Mouse (Mus musculus): ENCODE measurements around the gene Pla2g4b. TPM values are rescaled to one million over a fixed set of nuclear protein-coding genes. Genes with fewer than 3 reads are reported as not detected.

Gene Pla2g4b
- 1.8 and 2.6 TPM in 2 replicates for polyA plus RNA-seq (2015; fragmentation: Nextera tagmentation; extraction: Ambion mirVana)

DNA sequence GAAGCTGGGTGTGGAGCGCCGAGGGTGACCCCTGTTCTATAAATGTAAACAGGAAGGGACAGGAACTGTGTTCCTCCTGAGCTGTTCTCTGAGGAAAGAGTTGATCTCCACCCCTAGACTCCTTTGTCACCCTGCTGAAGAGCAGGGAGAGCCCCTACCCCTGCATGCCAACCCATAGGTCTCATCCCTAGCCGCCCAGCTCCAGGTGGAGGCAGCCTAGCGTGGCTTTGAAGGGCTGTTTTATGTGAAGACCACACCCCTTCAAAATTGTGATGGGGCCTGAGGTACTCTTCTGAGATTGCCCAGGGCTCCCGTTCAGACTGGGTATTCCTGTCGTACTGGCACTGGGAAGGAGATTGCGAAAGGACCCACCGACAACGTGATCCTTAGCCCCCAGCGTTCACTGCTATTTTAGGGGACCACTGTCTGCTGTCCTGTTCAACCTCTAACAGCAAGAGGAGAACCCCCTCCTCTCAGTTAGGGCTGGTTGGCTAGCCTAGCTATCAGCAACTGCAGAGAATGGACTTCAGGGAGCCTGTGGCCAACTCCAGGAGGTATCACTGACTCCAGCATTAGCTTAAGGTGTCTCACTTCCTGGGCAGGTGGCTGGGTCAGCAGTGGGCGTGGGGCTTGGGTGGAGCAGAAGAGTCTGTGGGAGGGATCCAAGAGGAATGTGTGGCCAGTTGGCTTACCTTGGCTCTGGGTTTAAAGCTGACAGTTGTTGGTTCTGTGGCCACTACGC, at the start of gene Pla2g4b:
Gene Pla2g4b (plus strand): TSS at position 692 of the 742 bp plus-strand sequence.
- Histone ChIP-seq H3K4me2 (no peak within 1 kb of the TSS), H3K36me3 (peaks cover 86% of the 10 kb centered on the region), H3K9me3 (no peaks in the 10 kb centered on the region), H3K4me1 (peaks cover 8% of the 10 kb centered on the region), H3K4me3 (no peak within 1 kb of the TSS), H3K9ac (no peak within 1 kb of the TSS), H3K27me3 (no peaks in the 10 kb centered on the region), H3K27ac (no peak within 1 kb of the TSS)
- ATAC-seq (ENCODE audit: insufficient number of reproducible peaks, insufficient read depth, low FRiP score, low TSS enrichment, low read depth) = no peak
- WGBS = 82% methylated on average over 12 of the region's 12 CpGs

DNA sequence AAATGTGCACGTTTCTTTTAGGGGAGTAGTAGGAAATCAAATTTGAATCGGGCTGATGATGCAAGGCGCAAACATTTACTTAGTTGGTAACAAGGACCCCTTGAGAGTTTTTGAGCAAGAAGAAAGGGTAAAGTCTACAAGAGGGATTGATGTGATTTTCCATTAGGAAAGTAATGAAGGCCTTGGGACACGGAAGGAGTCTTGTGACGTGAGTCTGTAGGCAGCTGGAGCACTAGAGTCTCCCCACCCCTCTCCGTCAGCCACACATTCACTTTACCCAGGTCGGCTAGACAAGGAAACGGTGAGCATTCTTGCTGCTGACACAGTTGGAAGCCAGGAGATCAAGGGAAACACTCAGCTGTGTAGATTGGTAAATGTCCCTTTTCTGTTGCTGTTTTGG, 47.3 kb upstream of the Pla2g4b start:
- Histone ChIP-seq H3K27me3 (no peaks in the 10 kb centered on the region), H3K9me3 (no peaks in the 10 kb centered on the region), H3K4me3 (no peak overlapping the region), H3K4me1 (peaks cover 6% of the 10 kb centered on the region; the same call in 1 of the 2 replicates), H3K4me2 (no peak overlapping the region), H3K27ac (no peak overlapping the region), H3K9ac (no peak overlapping the region), H3K36me3 (peaks cover 28% of the 10 kb centered on the region)
- 78% methylated on average over 8 of the region's 8 CpGs for WGBS
- no peak for ATAC-seq (ENCODE audit: insufficient number of reproducible peaks, insufficient read depth, low FRiP score, low TSS enrichment, low read depth)

DNA sequence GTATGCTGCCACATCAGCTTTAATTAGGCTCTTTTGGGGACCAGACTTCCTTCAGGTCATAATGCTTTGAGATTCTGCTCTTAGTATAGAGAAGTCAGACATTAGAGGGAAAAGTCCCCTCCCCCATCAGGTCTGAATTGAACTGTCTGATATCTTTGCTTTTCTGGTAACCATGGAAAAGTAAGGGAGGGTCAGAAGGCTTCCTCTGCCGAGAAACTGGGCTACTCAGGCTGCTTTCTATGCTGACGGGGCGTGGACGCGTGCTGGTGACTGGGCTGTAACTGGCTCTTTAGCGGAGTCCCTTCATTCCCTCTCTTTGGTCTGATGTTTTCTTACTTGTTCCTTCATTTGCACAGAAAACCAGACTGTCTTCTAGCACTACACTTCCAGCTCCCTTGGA, 46.8 kb upstream of the Pla2g4b start:
- Histone ChIP-seq H3K27me3 (no peaks in the 10 kb centered on the region), H3K4me2 (no peak overlapping the region), H3K36me3 (peaks cover 27% of the 10 kb centered on the region), H3K27ac (no peak overlapping the region), H3K9ac (no peak overlapping the region), H3K9me3 (no peaks in the 10 kb centered on the region), H3K4me1 (peaks cover 6% of the 10 kb centered on the region; the same call in 1 of the 2 replicates), H3K4me3 (no peak overlapping the region)
- WGBS = 80% methylated on average over 6 of the region's 6 CpGs
- no peak for ATAC-seq (ENCODE audit: insufficient number of reproducible peaks, insufficient read depth, low FRiP score, low TSS enrichment, low read depth)

DNA sequence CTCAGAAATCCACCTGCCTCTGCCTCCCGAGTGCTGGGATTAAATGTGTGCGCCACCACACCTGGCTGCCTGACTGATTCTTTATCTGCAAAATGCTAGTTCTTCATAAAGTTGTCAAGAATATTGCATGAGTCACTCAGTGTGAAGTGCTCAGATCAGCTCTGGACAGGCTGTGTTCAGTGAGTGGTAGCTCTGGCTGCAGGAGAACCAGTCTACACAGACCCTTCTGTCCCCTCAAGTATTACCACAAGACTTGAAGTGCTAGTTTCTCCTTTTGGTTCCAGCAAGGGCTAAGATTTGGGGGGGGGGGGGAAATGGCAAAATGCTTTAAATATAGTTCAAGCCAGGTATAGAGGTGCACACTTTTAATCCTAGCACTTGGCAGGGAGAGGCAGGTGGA, 45.8 kb upstream of the Pla2g4b start:
- no peak overlapping the region for H3K9ac ChIP-seq
- WGBS = 93% methylated on average over 2 of the region's 2 CpGs
- H3K4me1 ChIP-seq = no peaks in the 10 kb centered on the region
- H3K4me3 ChIP-seq = no peak overlapping the region
- H3K9me3 ChIP-seq = no peaks in the 10 kb centered on the region
- no peak for ATAC-seq (ENCODE audit: insufficient number of reproducible peaks, insufficient read depth, low FRiP score, low TSS enrichment, low read depth)
- H3K4me2 ChIP-seq = no peak overlapping the region
- H3K27ac ChIP-seq = no peak overlapping the region
- H3K36me3 ChIP-seq = peaks cover 19% of the 10 kb centered on the region
- H3K27me3 ChIP-seq = no peaks in the 10 kb centered on the region

DNA sequence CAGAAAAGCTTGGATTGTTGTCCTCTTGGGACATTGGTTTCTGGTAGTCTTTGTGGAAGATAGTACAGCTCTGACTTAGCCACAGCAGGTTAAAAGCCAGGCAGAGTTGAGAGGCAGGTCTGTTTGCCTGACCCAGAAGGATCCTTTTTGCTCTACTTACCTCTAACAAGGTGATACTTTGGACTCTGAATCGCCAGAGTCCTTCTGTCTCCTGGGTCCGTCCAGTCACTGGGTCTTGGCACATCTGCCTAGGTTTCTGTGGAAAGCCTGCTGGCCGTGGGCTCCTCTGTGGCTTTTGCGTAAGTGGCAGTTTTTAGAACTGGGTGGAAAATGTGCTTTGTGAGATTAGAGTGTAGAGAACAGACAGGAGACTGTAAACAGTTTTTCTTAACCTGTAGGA, 44.3 kb upstream of the Pla2g4b start:
- peaks cover 8% of the 10 kb centered on the region; the same call in 1 of the 2 replicates for H3K4me1 ChIP-seq
- 85% methylated on average over 4 of the region's 4 CpGs for WGBS
- H3K4me2 ChIP-seq = no peak overlapping the region
- H3K27ac ChIP-seq = no peak overlapping the region
- no peak overlapping the region for H3K9ac ChIP-seq
- no peak overlapping the region for H3K4me3 ChIP-seq
- no peaks in the 10 kb centered on the region for H3K27me3 ChIP-seq
- H3K9me3 ChIP-seq = no peaks in the 10 kb centered on the region
- peaks cover 10% of the 10 kb centered on the region; the same call in 1 of the 2 replicates for H3K36me3 ChIP-seq
- no peak for ATAC-seq (ENCODE audit: insufficient number of reproducible peaks, insufficient read depth, low FRiP score, low TSS enrichment, low read depth)

GRCm38 (mm10) chr2:119990881-119991280, 42.3 kb upstream of the Pla2g4b start:
- Histone ChIP-seq H3K27me3 (no peaks in the 10 kb centered on the region), H3K4me1 (peaks cover 25% of the 10 kb centered on the region), H3K9me3 (no peaks in the 10 kb centered on the region), H3K9ac (no peak overlapping the region), H3K4me2 (no peak overlapping the region), H3K4me3 (no peak overlapping the region), H3K36me3 (peaks cover 8% of the 10 kb centered on the region; the same call in 1 of the 2 replicates), H3K27ac (no peak overlapping the region)
- 68% methylated on average over 6 of the region's 6 CpGs for WGBS
- ATAC-seq (ENCODE audit: insufficient number of reproducible peaks, insufficient read depth, low FRiP score, low TSS enrichment, low read depth) = no peak

DNA sequence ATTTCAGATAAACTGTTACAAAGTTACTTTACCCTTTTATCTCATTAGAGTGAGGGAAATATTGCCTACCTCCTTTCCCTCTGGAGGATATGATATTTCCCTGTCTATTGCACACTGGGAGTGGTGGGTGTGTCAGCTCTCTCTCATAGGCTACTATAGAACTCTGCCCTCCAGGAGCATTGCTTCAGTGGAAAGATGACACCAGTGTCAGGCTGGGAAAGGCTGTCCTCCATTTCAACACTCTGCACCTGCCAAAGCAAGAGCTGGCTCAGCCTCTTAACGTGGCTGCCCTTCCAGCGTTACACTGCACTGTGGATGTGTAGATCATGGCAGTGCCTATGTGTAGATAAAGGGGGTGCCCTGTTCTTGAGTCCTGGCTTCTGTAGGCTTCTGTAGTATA, 40.9 kb upstream of the Pla2g4b start:
- H3K4me2 ChIP-seq = no peak overlapping the region
- no peak overlapping the region for H3K27ac ChIP-seq
- no peaks in the 10 kb centered on the region for H3K27me3 ChIP-seq
- H3K9ac ChIP-seq = no peak overlapping the region
- ATAC-seq (ENCODE audit: insufficient number of reproducible peaks, insufficient read depth, low FRiP score, low TSS enrichment, low read depth) = no peak
- H3K4me1 ChIP-seq = peaks cover 40% of the 10 kb centered on the region
- no peaks in the 10 kb centered on the region for H3K9me3 ChIP-seq
- WGBS = 55% methylated on average over 2 of the region's 2 CpGs
- H3K36me3 ChIP-seq = peaks cover 2% of the 10 kb centered on the region; the same call in 1 of the 2 replicates
- H3K4me3 ChIP-seq = no peak overlapping the region

GRCm38 (mm10) chr2:119993515-119993914, 39.7 kb upstream of the Pla2g4b start:
- Histone ChIP-seq H3K4me2 (no peak overlapping the region), H3K36me3 (peaks cover 5% of the 10 kb centered on the region), H3K27me3 (no peaks in the 10 kb centered on the region), H3K9me3 (no peaks in the 10 kb centered on the region), H3K4me3 (no peak overlapping the region), H3K4me1 (peaks cover 46% of the 10 kb centered on the region), H3K27ac (peak overlapping the region; percentile 28; the same call in 1 of the 2 replicates), H3K9ac (no peak overlapping the region)
- 38% methylated on average over 2 of the region's 2 CpGs for WGBS
- no peak for ATAC-seq (ENCODE audit: insufficient number of reproducible peaks, insufficient read depth, low FRiP score, low TSS enrichment, low read depth)

- no peak for ATAC-seq (ENCODE audit: insufficient number of reproducible peaks, insufficient read depth, low FRiP score, low TSS enrichment, low read depth)
- Histone ChIP-seq H3K27me3 (no peaks in the 10 kb centered on the region), H3K9ac (no peak overlapping the region), H3K36me3 (peaks cover 11% of the 10 kb centered on the region), H3K27ac (peak overlapping the region; percentile 97), H3K4me2 (peak overlapping the region; percentile 32; the same call in 1 of the 2 replicates), H3K9me3 (no peaks in the 10 kb centered on the region), H3K4me1 (peaks cover 46% of the 10 kb centered on the region), H3K4me3 (no peak overlapping the region)
- 86% methylated on average over 6 of the region's 6 CpGs for WGBS
These were observed 38.4 kb upstream of the Pla2g4b start for GRCm38 (mm10) chr2:119994839-119995238.

DNA sequence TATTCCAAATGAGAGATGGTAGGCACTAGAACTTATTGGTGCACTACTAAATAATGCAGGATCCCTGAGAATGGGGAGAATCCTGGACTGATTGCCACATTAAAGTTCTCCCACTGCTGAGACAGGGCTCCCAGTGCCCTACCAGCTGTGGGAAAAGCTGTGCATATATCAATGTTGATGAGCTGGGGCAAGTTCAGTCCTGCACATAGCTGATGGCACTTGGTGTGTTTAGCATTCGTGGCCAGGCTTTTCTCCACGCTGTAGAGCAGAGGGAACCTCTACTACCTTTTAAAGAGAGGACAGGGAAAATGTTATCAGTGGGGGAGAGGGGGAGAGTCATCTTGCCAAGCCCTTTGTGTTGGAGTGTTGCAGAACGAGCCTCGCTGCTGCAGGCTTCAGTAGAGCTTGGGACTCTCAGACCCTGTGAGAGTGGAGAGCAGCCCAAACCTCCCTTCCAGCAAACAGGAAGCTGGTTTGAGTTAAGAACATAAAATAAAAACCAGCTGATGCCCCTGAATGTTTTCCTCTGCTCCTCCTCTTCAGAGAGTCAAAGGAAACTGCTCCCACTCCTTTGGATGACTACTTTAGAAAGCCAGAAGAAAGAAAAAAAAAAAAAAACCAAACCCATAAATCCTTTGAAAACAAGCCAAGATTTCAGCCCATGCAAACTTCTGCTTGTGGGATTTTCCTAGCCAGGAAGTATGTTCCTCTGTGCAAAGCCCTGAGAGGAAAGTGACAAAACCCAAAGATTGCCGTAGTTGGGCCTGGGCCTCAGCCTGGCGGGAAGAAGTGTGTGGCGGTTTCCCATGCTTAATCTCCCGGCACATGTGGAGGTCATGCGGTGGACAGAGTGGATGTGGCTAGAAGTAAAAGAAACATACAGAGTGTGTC, 37.6 kb upstream of the Pla2g4b start:
- peaks cover 47% of the 10 kb centered on the region for H3K4me1 ChIP-seq
- peak overlapping the region; percentile 49 for H3K9ac ChIP-seq
- peak; percentile 81 for ATAC-seq (ENCODE audit: insufficient number of reproducible peaks, insufficient read depth, low FRiP score, low TSS enrichment, low read depth)
- peak overlapping the region; percentile 35 for H3K4me2 ChIP-seq
- no peaks in the 10 kb centered on the region for H3K9me3 ChIP-seq
- H3K36me3 ChIP-seq = peaks cover 11% of the 10 kb centered on the region
- no peaks in the 10 kb centered on the region for H3K27me3 ChIP-seq
- WGBS = 18% methylated on average over 9 of the region's 9 CpGs
- peak overlapping the region; percentile 97 for H3K27ac ChIP-seq
- no peak overlapping the region for H3K4me3 ChIP-seq

DNA sequence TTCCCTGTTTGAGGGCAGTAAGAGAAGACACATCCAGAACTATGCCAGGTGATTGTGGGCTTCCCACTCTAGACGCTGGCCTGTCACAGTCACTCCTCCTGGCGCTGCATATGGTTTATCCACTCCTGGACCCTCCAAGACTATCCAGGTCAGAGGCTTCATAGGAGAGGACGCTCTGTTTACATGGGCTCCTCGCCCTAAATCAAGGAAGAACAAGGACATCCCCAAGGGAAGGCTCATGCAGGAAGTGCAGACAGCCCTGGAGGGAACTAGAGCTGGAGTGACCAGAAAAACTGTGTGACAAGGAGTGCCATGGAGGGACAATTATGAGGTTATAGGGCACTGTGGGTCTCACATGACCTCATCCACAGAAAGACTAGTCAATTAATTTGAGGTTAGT, 35.9 kb upstream of the Pla2g4b start:
- no peak overlapping the region for H3K9ac ChIP-seq
- 89% methylated on average over 4 of the region's 4 CpGs for WGBS
- no peak for ATAC-seq (ENCODE audit: insufficient number of reproducible peaks, insufficient read depth, low FRiP score, low TSS enrichment, low read depth)
- no peaks in the 10 kb centered on the region for H3K9me3 ChIP-seq
- peak overlapping the region; percentile 97 for H3K27ac ChIP-seq
- no peak overlapping the region for H3K4me2 ChIP-seq
- no peaks in the 10 kb centered on the region for H3K27me3 ChIP-seq
- H3K4me1 ChIP-seq = peaks cover 53% of the 10 kb centered on the region
- peaks cover 18% of the 10 kb centered on the region for H3K36me3 ChIP-seq
- H3K4me3 ChIP-seq = no peak overlapping the region
